ENCODE assay signal across 8 mouse cellular contexts in the genomic region with DNA sequence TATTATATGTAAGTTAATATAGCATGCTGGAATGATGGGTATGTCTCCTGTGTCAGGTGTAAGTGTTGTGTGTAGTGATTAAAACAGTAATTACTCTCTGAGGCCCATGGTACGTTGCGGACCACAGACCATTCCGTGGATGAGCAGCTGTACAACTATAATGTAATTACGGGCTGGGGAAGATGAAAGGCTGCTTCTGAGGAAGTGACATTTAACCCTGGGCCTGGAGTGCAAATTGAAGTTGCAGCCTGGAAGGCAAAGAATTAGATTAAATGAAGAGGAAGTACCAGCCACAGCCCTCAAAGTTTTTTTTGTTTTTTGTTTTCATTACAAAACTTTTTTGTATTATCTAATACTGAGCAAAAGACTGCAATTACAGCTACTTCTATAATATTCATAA. TPM values are rescaled to one million over a fixed set of nuclear protein-coding genes. Genes with fewer than 3 reads are reported as not detected.
DNase-seq lines count a peak whose midpoint lies in the region; ATAC-seq and TF ChIP-seq lines count a peak whose summit lies in the region.

No protein-coding gene starts in this region.

- peaks cover 16% of the 10 kb centered on the region; the same call in 1 of the 2 replicates for H3K36me3 ChIP-seq in kidney, embryonic 16.5 days (ENCODE audit: insufficient read depth, low read length)
- peaks cover 14% of the 10 kb centered on the region; the same call in 1 of the 2 replicates for H3K36me3 ChIP-seq in hindbrain, postnatal 0 days (ENCODE audit: insufficient read depth, low read length)
- peaks cover 19% of the 10 kb centered on the region for H3K36me3 ChIP-seq in midbrain, embryonic 16.5 days (ENCODE audit: control insufficient read depth, insufficient read depth, low read length)

- no peak for DNase-seq in kidney, postnatal 4 days
- no peak for DNase-seq in hindbrain, postnatal 0 days (ENCODE audit: low spot score)
- DNase-seq in ovary, postnatal 14 days (ENCODE audit: low spot score) = no peak
- no peak for DNase-seq in gastrocnemius, postnatal 4 days (ENCODE audit: low spot score in 2 of 2)
- no peak for DNase-seq in frontal cortex, adult 2 months (ENCODE audit: extremely low spot score in 1 of 2, low spot score in 1 of 2)

- peaks cover 12% of the 10 kb centered on the region; the same call in 1 of the 2 replicates for H3K4me1 ChIP-seq in kidney, embryonic 16.5 days (ENCODE audit: insufficient read depth, low read length)
- peaks cover 6% of the 10 kb centered on the region for H3K4me1 ChIP-seq in hindbrain, postnatal 0 days (ENCODE audit: insufficient read depth, low read length)
- H3K4me1 ChIP-seq in midbrain, embryonic 16.5 days (ENCODE audit: control insufficient read depth, insufficient read depth, low read length) = peaks cover 10% of the 10 kb centered on the region

- no peak overlapping the region for H3K27ac ChIP-seq in kidney, embryonic 16.5 days (ENCODE audit: low read length)
- H3K27ac ChIP-seq in hindbrain, postnatal 0 days = no peak overlapping the region
- H3K27ac ChIP-seq in midbrain, embryonic 16.5 days (ENCODE audit: low read length) = no peak overlapping the region

- WGBS in kidney, embryonic 16.5 days = 13% methylated on average over 4 of the region's 4 CpGs
- WGBS in hindbrain, postnatal 0 days = 26% methylated on average over 4 of the region's 4 CpGs
- 37% methylated on average over 4 of the region's 4 CpGs for WGBS in midbrain, embryonic 16.5 days

- peak overlapping the region; percentile 87 for H3K4me2 ChIP-seq in kidney, embryonic 16.5 days (replicated peaks; ENCODE audit: low read depth, low read length)
- H3K4me2 ChIP-seq in hindbrain, postnatal 0 days (ENCODE audit: low read depth, low read length) = peak overlapping the region; percentile 92
- peak overlapping the region; percentile 62 for H3K4me2 ChIP-seq in midbrain, embryonic 16.5 days (ENCODE audit: low read length)

- peak overlapping the region; percentile 48 for H3K9ac ChIP-seq in kidney, embryonic 16.5 days (replicated peaks; ENCODE audit: low read length)
- H3K9ac ChIP-seq in hindbrain, postnatal 0 days (replicated peaks; ENCODE audit: low read length) = peak overlapping the region; percentile 78; the same call in 1 of the 2 replicates
- no peak overlapping the region for H3K9ac ChIP-seq in midbrain, embryonic 16.5 days (ENCODE audit: low read depth, low read length)

- ATAC-seq in kidney, embryonic 16.5 days (ENCODE audit: low FRiP score, low TSS enrichment) = no peak
- 0 out of 2 replicates have a peak, but pooled peaks have one; percentile 7 for ATAC-seq in common myeloid progenitor, adult 5-6 weeks (replicated peaks; ENCODE audit: low read depth, poor library complexity, severe bottlenecking)
- no peak for ATAC-seq in hindbrain, postnatal 0 days
- no peak for ATAC-seq in midbrain, embryonic 16.5 days

- H3K4me3 ChIP-seq in kidney, embryonic 16.5 days (ENCODE audit: low read length) = peak overlapping the region; percentile 97
- H3K4me3 ChIP-seq in hindbrain, postnatal 0 days (ENCODE audit: low read length) = peak overlapping the region; percentile 87
- peak overlapping the region; percentile 97 for H3K4me3 ChIP-seq in midbrain, embryonic 16.5 days (ENCODE audit: low read depth, low read length)

- H3K27me3 ChIP-seq in kidney, embryonic 16.5 days (ENCODE audit: insufficient read depth, low read length) = no peaks in the 10 kb centered on the region
- no peaks in the 10 kb centered on the region for H3K27me3 ChIP-seq in hindbrain, postnatal 0 days (ENCODE audit: insufficient read depth, low read length)
- H3K27me3 ChIP-seq in midbrain, embryonic 16.5 days (ENCODE audit: control insufficient read depth, insufficient read depth, low read depth, low read length) = no peaks in the 10 kb centered on the region

- no peak for TF ChIP-seq CTCF in hindbrain, postnatal 0 days (IDR thresholded peaks at IDR 0.05; ENCODE audit: low read depth)

- H3K9me3 ChIP-seq in kidney, embryonic 16.5 days (ENCODE audit: low read length) = no peaks in the 10 kb centered on the region
- H3K9me3 ChIP-seq in hindbrain, postnatal 0 days (ENCODE audit: low read length) = no peaks in the 10 kb centered on the region
- H3K9me3 ChIP-seq in midbrain, embryonic 16.5 days (replicated peaks; ENCODE audit: control insufficient read depth, low read length, poor library complexity, severe bottlenecking) = no peaks in the 10 kb centered on the region

RNA-seq across cellular contexts. Expression of a gene that starts 1.3 kb away (rescaled TPM):
- 46.4 and 53.5 TPM in 2 replicates for polyA plus RNA-seq in kidney, embryonic 16.5 days (2015; fragmentation: Nextera tagmentation; extraction: Ambion mirVana)
- 30.7 and 40.1 TPM in 2 replicates for total RNA-seq in common myeloid progenitor, adult 5-6 weeks (2017)
- total RNA-seq in hindbrain, postnatal 0 days (2014; rRNA removed) = 10.4 and 15.0 TPM in 2 replicates
- 66.2 and 67.4 TPM in 2 replicates for polyA plus RNA-seq in hindbrain, postnatal 0 days (2015; fragmentation: Nextera tagmentation; extraction: Ambion mirVana)
- polyA plus RNA-seq in midbrain, embryonic 16.5 days (2015; fragmentation: Nextera tagmentation; extraction: Ambion mirVana) = 65.4 and 65.6 TPM in 2 replicates
- total RNA-seq in gastrocnemius, postnatal 4 days (2021) = 10 to 100 TPM; 23.0 to 25.4 TPM
- 21.7 and 22.3 TPM in 2 replicates for polyA plus RNA-seq in frontal cortex, adult 2 months (2012; rRNA removed)

RNA-seq across cellular contexts. Expression of a gene that starts 48.2 kb away (rescaled TPM):
- 4.0 and 4.5 TPM in 2 replicates for polyA plus RNA-seq in kidney, embryonic 16.5 days (2015; fragmentation: Nextera tagmentation; extraction: Ambion mirVana)
- not detected in 2 replicates for total RNA-seq in common myeloid progenitor, adult 5-6 weeks (2017)
- total RNA-seq in hindbrain, postnatal 0 days (2014; rRNA removed) = 28.8 and 31.3 TPM in 2 replicates
- 31.7 and 37.9 TPM in 2 replicates for polyA plus RNA-seq in hindbrain, postnatal 0 days (2015; fragmentation: Nextera tagmentation; extraction: Ambion mirVana)
- polyA plus RNA-seq in midbrain, embryonic 16.5 days (2015; fragmentation: Nextera tagmentation; extraction: Ambion mirVana) = 29.4 and 36.4 TPM in 2 replicates
- under 1 TPM; 0.39 to 0.62 TPM for total RNA-seq in gastrocnemius, postnatal 4 days (2021)
- polyA plus RNA-seq in frontal cortex, adult 2 months (2012; rRNA removed) = 6.7 and 8.3 TPM in 2 replicates
